Mouse (Mus musculus) kidney, adult 18-20 months (tissue): ENCODE measurements around the gene Pde1c.
A peak's percentile ranks its signal among the peaks of the same experiment; 100 is the strongest.
"Not testable (repeated sequence)": the region's sequence is repeated elsewhere in the genome, so short reads cannot be mapped to it uniquely, and the experiment has no call there.

Experiments
- DNase-seq: peaks from one replicate; pipeline ENCODE4 v3.0.0; 2021

Pde1c gene

DNA sequence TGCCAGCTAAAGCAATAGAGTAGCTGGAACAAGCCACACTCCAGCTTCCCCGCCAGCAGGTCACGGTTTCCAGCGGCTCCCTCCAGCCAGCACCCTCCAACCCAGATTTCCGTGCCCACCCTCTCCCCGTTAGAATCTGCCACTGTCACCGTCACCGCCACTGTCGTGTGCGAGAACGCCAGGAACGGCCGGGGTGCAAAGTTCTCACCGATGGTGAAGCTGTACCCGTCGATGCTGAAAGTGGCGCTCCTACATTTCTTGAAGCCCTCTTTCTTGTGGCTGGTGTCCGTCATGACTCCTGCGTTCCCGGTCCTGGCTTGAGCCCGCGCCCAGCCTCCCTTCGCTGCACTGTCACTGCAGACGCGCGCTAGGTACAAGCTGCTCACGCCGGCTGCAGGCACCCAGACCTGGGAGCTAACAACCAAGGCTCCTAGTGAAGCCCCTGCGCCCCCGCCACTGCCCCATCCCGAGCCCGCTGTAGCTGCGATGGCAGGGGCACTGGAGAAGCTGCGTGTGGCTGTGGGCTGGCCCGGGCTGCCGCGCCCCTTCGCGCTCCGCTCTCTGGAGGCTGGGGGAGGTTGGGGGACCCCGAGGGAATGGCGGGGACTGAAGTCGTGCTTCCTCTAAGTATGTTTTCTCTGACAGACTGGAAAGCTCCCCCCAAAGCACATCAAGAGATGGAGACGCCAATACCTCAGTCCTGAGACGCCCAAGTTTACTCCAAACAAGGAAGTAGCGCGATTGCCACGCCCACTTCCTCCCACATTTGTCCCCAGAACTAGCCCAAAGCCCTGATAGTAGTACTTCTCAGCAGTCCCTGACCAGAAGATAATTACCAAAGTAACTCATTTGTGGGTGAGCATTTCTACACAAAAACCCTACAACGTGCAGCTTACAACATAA is at the start of gene Pde1c:
TSS of gene Pde1c (minus strand) at position 634 of the 903 bp plus-strand sequence.
- DNase-seq, result peak; percentile 36

DNA sequence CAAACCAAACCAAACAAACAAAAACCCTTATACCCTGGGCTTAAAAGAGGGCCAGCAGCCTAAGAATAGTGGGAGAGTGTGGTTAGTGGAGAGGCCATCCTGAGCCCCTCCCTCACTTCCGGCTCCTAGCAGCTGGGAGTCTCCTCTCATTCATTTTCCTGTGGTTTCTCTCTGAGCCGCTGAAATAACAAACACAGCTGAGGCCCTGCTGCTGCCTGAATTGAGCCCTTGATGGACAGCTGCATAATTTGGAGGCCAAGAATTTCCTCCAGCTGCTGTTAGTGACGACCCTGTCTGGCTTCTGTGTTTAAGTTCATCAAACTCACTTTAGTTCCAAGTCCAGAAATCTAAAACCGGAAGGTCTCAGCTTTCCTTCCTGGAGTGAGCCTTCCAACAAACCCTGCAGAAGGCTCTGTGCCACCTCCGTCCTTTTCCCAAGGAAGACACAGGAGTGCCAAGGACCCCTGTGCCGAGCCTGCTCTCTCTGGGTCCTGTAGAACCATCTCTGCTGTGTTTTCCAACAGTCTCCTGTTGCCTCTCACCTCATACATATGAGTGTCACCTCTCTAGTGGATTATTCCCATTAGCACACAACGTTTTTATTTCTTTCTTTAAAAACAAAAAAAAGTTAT is 48.2 kb upstream of the Pde1c start:
- DNase-seq, result peak; percentile 7

DNA sequence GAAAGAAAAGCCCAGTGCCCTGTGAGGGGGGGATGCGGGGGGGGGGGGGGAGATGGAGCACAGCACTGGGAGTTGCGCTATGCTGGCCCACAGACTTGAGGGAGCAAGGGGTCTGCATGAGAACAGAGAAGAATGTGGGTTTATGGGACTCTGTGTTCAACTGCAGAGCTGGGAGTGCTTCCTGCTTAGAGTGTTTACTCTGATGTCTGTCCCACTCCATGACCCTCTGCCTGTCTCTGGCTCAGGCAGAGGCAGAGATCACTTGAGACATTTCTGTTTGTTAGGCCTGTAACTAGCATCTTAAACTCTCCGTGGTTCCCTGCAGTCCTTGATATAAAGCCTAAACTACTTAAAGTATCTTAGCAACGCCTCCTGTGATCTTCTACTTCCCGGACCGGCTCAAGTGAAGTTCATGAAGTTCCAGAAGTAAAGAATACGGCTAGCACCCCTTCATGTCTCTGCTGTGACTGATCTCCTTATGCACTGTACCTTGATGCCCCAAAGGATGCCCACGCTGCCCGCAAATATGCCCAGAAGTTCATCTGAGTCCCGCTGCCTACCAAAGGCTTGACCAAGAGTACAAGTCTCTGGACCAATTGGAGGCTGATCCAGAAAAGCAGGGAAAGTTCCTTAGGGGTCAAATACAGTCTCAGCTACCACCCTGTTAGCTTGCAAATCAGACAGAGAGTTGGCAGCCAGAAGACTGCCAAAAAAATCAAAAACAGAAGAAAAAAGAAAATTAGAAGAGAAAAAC is 47.5 kb upstream of the Pde1c start:
- DNase-seq, result no peak

DNA sequence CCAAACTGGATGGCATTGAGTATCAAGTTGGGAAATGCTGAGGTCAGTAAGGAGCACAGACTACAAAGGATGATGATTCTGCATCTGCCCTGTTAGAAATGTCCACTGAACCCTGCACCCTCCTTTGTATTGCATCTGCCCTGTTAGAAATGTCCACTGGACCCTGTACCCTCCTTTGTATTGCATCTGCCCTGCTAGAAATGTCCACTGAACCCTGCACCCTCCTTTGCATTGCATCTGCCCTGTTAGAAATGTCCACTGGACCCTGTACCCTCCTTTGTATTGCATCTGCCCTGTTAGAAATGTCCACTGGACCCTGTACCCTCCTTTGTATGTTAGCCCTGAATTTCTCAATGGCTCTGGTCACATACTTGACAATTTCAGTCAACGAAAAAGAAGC is 40.6 kb upstream of the Pde1c start:
- not testable (repeated sequence) for DNase-seq

DNA sequence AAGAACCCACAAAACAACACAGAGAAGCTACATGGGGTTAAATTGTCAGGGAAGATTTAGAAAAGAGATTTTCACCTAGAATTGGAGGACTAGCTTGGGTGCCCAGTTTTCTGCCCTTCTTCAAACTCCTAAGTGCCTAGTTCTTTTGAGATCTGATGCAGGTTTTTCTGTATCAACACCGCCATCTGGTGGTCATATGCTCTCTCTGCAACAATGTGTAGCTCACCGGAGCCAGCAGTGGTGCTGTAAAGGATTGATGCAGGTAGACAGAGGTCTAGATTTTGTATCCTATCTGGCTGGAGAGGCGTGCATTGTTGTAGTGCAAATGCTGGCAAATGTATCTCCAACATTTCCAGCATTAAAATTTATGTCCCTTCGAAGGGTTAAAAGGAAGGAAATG is 39.4 kb upstream of the Pde1c start:
- DNase-seq, result peak; percentile 65

DNA sequence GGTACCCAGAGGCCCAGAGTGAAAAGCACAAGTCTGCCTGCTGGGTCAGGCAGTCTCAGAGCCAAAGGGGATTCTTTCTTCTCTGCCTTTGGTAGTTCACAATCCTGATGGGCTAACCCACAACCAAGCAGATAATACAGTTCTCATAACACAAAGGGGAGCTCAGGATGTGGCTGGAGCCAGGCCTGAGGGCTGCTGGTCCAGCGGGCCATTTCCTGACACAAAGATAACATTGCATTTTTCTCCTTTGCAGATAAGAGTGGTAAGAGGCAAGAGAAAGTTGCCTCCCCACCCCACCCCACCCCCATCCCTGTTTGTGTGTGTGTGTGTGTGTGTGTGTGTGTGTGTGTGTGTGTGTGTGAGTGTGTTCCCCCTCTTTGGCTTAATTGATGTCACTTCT is 10.7 kb upstream of the Pde1c start:
- DNase-seq, result no peak

DNA sequence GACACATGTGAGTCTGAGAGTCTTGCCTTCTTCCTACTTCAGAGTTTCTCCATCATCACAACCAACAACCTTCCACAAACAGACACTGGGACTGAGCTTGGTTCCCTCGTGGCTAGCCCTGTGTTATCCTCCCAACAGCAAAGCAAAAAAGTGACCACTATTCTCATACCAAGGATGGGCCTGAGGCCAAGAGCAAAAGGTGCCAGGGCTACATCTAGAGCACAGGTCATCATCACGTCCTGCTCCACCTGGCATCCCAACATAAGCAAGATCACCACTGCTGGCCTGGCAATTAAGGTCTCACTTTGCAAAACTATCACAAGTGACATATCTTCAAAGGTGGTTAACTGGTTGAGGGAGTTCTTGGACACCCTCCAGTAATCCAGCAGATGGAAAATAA is 8.0 kb downstream of the Pde1c start:
- no peak for DNase-seq

DNA sequence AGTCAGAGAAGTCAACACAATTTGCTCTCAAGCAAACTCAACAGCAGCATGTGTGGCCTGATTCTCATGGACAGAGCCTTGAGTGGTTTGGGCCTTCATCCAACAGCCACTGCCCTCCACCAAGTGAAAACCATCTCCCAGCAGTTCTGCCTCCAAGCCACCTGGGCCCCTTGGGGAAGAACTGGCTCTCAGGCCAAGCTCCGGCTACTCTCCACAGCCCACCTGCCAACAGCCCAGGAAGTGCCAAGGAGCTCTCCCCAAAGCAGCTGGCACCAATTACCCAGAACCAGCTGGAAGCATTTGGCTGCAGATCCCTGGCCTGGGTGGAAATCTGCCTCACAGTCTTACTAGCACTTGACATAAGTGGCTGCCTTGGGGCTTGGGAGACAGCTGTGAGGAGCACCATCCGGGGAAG is 8.4 kb downstream of the Pde1c start:
- no peak for DNase-seq

DNA sequence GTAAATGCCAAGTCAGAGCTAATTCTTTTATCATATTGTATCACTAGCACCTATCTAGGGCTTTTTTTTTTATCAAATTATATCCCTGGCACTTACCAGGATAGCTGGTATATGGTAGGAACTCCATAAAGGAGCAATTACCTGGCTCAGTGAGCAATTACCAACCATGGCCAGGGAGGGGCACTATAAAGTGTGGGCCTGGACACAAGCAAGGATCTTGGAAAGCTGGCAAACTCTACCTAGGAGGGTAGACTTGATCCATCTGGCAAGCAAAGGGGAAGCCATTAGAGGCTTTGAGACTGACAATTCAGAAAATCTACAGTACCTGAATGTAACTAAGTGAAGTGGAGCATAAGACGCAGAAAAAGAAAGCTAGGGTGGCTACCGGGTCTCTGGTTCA is 10.2 kb downstream of the Pde1c start:
- DNase-seq, result no peak

DNA sequence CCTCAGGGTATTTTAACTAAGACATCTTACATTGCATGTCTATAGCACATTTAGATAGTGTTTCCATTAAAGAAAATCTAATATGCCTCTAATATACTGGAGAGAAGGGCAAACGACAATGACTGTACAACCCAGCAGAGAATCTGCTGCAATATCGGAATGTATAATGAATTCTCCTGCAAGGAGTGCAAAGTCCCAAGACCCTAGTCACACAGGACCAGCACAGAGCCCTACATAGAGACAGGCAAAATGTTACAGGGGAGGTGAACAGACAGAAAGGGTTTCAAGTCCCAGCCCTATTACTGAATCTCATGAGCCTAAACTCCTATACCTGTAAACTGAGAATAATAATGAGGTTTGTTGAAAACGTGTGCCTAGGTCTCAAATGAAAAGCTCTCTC is 13.1 kb downstream of the Pde1c start:
- no peak for DNase-seq

DNA sequence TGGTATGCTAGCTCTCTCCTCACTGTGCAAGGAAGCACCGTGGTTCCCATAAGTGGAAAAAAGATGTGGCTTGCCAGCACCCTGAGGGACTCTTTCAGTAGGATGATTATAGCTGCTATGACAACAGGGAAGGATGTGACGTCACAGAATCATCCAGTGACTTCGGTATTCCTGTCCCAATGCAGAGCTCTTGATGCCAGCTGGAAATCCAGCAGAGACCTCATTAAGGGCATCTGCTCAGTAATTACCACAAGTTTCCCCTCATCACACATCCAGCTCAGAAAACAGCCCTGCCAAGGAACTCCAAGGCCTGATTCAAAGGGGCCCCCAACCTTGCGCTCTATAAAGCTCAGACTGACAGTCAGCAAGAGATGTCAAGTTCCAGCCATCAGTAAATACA is 13.5 kb downstream of the Pde1c start:
- DNase-seq, result no peak

DNA sequence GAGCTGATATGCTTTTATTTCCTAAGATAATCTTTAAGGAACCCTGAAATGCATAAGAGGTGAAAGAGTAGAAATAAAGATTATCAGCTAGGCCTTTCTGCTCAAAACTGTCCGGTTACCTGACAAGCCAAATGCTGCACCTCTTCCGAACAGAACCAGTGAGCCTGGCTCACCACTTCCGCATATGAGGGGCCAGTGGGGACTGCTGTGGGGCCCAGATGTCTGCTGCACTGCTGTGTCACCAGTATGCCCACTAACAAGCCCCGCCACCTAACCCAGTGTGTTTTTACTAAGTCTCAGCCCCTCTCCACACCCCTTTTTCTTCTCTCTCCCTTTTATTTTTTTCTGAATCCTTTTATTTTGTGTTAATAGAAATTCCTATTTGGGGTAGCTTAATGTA is 17.9 kb downstream of the Pde1c start:
- DNase-seq, result no peak

DNA sequence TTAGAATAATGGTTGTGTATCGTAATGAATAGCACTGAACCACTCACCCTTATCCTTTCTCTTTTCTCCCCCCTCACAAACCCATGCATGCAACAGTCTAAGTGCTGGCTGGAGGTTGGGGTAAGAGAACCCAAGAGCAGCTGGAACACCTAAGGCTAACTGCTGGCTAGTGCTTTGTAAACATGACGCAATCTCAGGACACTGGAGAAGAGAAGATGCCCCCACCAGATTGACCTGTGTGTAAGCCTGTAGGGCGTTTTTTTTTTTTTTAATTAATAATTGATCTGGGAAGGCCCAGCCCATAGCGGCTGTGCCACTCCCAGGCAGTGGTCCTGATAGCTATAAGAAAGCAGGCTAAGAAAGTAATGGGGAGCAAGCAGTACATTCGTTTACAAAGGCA is 28.7 kb downstream of the Pde1c start:
- DNase-seq, result no peak

DNA sequence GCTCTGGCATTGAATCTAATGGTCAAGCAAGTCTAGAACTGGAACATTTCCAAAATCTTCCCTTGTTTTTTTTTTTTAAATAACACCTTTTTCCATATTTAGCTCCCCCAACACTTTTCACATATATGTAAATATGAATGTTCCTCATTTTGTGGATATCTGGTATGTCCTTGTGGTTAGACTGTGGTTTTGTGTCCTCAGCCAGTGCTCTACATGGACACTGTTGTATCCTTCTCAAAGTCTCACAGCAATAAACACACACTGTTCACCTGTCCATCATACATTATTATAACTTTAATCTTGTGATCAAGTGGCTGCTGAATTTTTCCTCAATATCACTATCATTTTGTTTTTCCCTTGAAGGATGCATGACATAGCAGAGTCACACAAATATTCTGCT is 34.2 kb downstream of the Pde1c start:
- DNase-seq, result no peak

DNA sequence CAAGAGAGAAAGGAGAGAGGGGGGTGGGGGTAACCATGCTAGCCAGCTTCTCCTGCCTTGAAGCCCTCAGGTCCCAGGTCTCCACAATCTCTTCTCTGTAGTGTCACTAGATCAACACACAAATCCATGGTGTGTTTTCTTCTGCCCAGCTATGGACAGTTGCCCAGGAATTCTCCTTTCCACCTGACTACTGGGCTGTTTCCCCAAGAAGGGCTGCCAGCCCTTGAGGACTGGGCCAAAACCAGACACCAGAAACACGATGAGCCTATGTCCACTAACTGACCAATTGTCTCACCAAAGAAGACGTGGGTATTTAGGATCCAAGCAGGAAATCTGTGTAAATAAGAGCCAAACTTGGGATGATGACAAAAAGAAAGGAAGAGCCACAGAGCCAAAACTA is 36.6 kb downstream of the Pde1c start:
- DNase-seq, result no peak

DNA sequence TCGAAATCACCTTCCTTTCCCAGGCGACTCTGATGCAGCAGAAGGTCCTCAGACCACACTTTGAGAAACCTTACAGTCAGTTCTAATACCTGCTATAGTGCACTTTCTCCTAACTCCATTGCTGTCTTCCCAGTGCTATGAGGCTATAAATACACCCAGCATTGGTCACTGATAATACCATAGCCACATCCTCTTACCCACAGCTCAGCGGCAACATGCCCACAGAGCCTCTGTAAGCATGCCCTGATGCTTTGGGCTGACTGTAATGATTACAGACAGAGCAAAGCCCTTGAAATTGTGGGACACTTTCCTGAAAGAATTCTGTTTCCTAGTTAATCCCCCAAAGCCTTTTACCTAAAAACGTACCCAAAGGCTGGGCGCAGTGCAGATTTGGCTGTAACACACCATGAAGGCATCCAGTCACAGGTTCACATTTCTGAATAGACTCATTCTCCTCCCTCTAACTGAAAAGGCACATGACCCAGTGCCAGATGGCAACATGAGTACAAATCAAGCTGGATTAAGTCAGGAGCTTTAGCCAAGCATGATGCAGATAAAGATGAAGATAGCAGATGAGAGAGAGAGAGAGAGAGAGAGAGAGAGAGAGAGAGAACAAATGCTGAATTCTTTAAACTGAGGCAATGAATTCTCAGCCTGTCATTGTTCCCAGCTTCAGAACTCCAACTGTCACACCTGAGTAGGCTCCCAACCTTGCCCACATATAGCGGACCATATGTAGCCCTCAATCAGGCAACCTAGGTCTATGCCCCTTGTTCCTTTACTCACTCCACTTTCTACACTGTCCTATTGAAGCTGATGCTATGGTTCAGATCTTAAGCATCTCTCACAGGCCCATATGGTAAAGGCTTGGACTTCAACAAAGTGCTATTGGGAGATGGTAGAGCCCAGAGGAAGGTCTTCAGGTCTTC is 44.7 kb downstream of the Pde1c start:
- DNase-seq, result no peak

DNA sequence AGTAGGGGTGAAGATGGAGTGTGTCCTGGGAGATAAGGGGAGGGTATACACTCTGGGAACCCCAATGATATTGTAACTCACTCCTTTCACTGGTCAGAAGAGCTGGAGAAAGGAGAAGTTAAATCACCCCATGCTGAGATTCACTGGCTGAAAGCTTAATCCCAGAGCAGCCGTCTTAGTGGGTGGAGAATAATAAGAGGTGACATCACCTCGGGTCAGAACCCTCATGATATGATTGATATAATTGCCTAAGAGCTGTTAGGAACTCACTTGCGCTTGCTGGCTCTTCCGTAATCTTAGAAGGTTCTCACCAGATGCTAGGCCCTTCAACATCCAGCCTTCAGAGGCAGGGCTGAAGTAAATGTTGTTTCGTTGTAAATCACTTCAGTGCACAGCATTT is 79.7 kb downstream of the Pde1c start:
- no peak for DNase-seq

DNA sequence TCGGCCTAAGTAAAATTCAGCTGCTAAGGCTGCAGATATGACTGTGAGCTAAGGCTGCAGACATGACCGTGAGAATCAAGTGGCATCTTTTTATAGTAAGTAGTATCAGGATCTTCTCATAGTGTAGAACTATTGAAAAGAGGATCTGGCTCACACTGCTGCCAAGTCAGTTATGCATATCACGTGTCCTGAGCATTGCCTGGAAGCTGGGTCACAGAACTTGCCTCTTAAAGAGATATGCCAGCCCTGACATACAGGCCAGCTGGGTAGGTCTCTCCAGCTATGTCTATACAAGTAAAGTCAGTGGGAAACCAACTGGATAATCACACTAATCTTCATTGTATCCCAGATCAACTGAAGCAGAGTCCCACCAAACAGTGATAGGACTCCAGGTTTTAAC is 83.8 kb downstream of the Pde1c start:
- DNase-seq, result no peak

DNA sequence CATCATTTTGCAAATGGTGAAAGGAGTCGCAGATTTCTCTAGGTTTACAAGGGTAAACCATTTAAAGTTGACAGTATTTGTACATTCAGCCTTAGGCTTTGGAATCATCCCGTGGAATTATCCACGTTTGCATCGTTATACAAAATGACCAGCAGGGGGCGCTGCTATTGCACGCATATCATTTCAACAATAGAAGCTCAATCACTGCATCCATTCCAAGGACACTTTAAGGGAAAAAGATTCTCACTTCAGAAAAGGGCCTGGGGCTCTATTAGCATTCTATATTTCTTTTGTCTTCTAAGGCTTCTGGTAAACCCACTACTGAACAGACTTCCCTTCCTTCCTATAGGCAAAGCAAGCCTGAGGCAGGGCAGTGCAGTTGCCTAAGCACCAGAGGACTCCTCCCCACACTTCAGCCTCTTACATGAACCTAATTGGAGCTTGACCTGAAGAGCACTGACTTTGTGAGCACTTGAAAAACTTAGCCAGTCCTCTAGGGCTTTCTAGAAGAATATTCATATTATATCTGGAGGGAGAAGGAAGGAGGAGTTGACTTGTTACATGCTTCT is 87.9 kb downstream of the Pde1c start:
- DNase-seq, result peak; percentile 41

DNA sequence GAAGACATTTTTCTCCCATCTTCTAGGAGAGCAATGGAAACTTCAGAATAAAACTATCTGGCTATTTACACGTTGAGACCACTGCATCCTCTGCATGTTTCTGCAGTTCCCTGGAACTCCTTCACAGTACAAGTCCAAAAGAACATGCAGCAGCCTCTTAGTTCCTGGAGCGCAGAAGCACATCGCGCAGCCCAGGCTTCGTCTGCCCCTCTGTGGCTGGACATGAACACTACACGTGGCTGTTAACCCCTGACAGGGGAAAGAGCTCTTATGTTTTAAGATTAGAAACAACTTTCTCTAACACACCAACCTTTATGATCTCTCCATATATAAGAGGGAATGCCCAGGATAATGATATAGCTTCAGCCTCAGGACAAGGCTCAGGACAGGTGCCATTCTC is 92.3 kb downstream of the Pde1c start:
- no peak for DNase-seq

DNA sequence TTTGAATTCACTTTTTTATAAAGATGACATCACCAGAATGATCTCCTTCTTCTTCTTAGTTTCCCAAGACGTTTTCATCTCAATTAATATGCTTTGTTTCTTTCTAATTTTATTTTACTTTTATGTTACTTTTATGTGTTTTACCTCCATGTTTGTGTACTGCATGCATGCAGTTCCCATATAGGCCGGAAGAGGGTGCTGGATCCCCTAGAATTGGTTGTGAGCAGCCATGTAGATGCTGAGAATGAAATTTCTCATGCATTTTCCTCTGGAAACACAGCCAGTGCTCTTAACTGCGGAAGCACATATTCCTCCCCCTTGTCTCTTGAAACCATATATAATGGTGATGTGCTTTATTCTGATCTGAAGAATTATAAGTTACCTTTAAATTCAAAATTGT is 110.8 kb downstream of the Pde1c start:
- DNase-seq, result no peak

DNA sequence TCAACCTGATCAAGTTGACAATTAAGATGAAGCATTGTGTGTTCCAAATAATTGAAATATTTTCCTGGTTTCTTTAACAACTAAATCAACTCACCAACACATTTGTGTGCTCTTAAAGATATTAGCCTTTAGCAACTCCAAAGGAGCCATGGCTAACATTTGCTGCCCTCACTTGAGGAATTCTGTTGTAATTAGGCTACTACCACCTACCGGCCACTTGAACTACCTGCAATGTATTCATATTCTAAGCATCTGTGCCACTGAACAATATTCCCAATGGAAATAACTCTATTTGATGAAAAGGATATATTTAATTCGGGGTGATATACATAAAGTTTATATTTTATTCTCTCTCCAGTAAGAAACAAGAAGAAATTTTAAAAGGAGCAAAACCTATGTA is 121.0 kb downstream of the Pde1c start:
- no peak for DNase-seq
